Mouse (Mus musculus) olfactory bulb, adult 2 months (tissue): ENCODE measurements at regions not wholly inside any gene's neighbourhood (a gene's known extent, or its start where the extent isn't known, plus 50 kb on each side); places are given as distances from the start of the nearest gene placed in this dataset.

Source experiments
- H3K27ac ChIP-seq: fragments of 200-500 bp; 2 replicates; pipeline ENCODE4 v1.5.1; 2012; ENCODE audit warnings: low read depth, low read length; ENCODE audit not compliant: insufficient read depth
- H3K4me1 ChIP-seq: fragments of 200-500 bp; 2 replicates; pipeline ENCODE4 v1.6.1; 2012; ENCODE audit warnings: low read length; ENCODE audit not compliant: control insufficient read depth, insufficient read depth
- H3K4me3 ChIP-seq: fragments of 200-500 bp; 2 replicates; pipeline ENCODE4 v1.5.1; 2012; ENCODE audit warnings: mild to moderate bottlenecking, low read depth, low read length, moderate library complexity; ENCODE audit not compliant: insufficient read depth
- CTCF ChIP-seq: fragments of 200-500 bp; IDR thresholded peaks from 2 replicates; pipeline ENCODE4 v1.5.1; 2012; ENCODE audit warnings: low read depth, mild to moderate bottlenecking, low read length, moderate library complexity; ENCODE audit not compliant: insufficient read depth
- POLR2A ChIP-seq: fragments of 200-500 bp; IDR thresholded peaks from 2 replicates; pipeline ENCODE4 v1.6.1; 2012; ENCODE audit warnings: mild to moderate bottlenecking, low read depth, low read length, moderate library complexity; ENCODE audit not compliant: insufficient read depth
- WGBS: fragments of 180-500 bp; shearing (Covaris S2); methylation state at CpG from one replicate; pipeline ENCODE4 v1.1.7; 2018; 5-methylcytosine and 5-hydroxymethylcytosine counted together

GRCm38 (mm10) chr2:74463407-74463806 is 115.8 kb downstream of the Lnpk start:
- H3K4me3 ChIP-seq = no peak overlapping the region

GRCm38 (mm10) chr2:74461211-74461844 is 117.9 kb downstream of the Lnpk start:
- H3K4me1 ChIP-seq = no peaks in the 10 kb centered on the region
- H3K27ac ChIP-seq = no peak overlapping the region
- 73% methylated on average over 11 of the region's 11 CpGs for WGBS
- no peak overlapping the region for H3K4me3 ChIP-seq
- TF ChIP-seq POLR2A = no peak
- TF ChIP-seq CTCF = no peak

More at GRCm38 (mm10) chr2:74463407-74463806, 115.8 kb downstream of the Lnpk start:
- H3K27ac ChIP-seq = no peak overlapping the region
- H3K4me1 ChIP-seq = no peaks in the 10 kb centered on the region
- WGBS = 61% methylated on average over 2 of the region's 2 CpGs
- TF ChIP-seq CTCF (no peak), POLR2A (no peak)

- Histone ChIP-seq H3K4me3 (no peak overlapping the region), H3K27ac (no peak overlapping the region), H3K4me1 (peaks cover 2% of the 10 kb centered on the region; the same call in 1 of the 2 replicates)
- WGBS = 84% methylated on average over 4 of the region's 4 CpGs
- no peak for TF ChIP-seq POLR2A
- TF ChIP-seq CTCF = no peak
These were observed 124.8 kb downstream of the Lnpk start for GRCm38 (mm10) chr2:74454431-74454830.

- WGBS = 97% methylated on average over 1 of the region's 1 CpGs
- Histone ChIP-seq H3K4me3 (no peak overlapping the region), H3K4me1 (peaks cover 2% of the 10 kb centered on the region; the same call in 1 of the 2 replicates), H3K27ac (no peak overlapping the region)
- TF ChIP-seq POLR2A (no peak), CTCF (no peak)
These were observed 126.6 kb downstream of the Lnpk start for GRCm38 (mm10) chr2:74452679-74453078.

GRCm38 (mm10) chr2:74451578-74451977 is 127.7 kb downstream of the Lnpk start:
- TF ChIP-seq CTCF (no peak), POLR2A (no peak)
- H3K27ac ChIP-seq = no peak overlapping the region
- 14% methylated on average over 6 of the region's 6 CpGs for WGBS
- H3K4me1 ChIP-seq = peaks cover 2% of the 10 kb centered on the region; the same call in 1 of the 2 replicates
- no peak overlapping the region for H3K4me3 ChIP-seq

- TF ChIP-seq POLR2A (no peak), CTCF (no peak)
- no peak overlapping the region for H3K4me3 ChIP-seq
- H3K4me1 ChIP-seq = peaks cover 2% of the 10 kb centered on the region; the same call in 1 of the 2 replicates
- no peak overlapping the region for H3K27ac ChIP-seq
- 9% methylated on average over 4 of the region's 4 CpGs for WGBS
These were observed 128.2 kb downstream of the Lnpk start for GRCm38 (mm10) chr2:74451038-74451437.

- H3K4me1 ChIP-seq = peaks cover 2% of the 10 kb centered on the region; the same call in 1 of the 2 replicates
- no peak overlapping the region for H3K27ac ChIP-seq
- no peak overlapping the region for H3K4me3 ChIP-seq
- TF ChIP-seq CTCF (no peak), POLR2A (no peak)
- WGBS = 72% methylated on average over 11 of the region's 11 CpGs
These were observed 129.0 kb downstream of the Lnpk start for GRCm38 (mm10) chr2:74450064-74450765.

- no peaks in the 10 kb centered on the region for H3K4me1 ChIP-seq
- TF ChIP-seq POLR2A (no peak), CTCF (no peak)
- no peak overlapping the region for H3K27ac ChIP-seq
- H3K4me3 ChIP-seq = no peak overlapping the region
- WGBS = 72% methylated on average over 13 of the region's 13 CpGs
These were observed 143.9 kb downstream of the Lnpk start for GRCm38 (mm10) chr2:74435184-74435911.

GRCm38 (mm10) chr2:74426746-74427145 is 152.5 kb downstream of the Lnpk start:
- 18% methylated on average over 15 of the region's 15 CpGs for WGBS
- H3K4me1 ChIP-seq = peaks cover 5% of the 10 kb centered on the region
- TF ChIP-seq POLR2A (no peak), CTCF (no peak)
- H3K4me3 ChIP-seq = no peak overlapping the region
- 0 out of 2 replicates have a peak overlapping the region, but pooled peaks have one; percentile 34 for H3K27ac ChIP-seq
